Mouse (Mus musculus) cortical plate, adult 2 months (tissue): ENCODE data around the gene Phkb. TPM values are rescaled to one million over a fixed set of nuclear protein-coding genes. Genes with fewer than 3 reads are reported as not detected.

ENCODE experiments used
- H3K27ac ChIP-seq: fragments of 200-500 bp; 2 replicates; pipeline ENCODE4 v1.5.1; 2012; ENCODE audit warnings: low read length, control low read depth, inconsistent platforms; ENCODE audit not compliant: insufficient read depth
- H3K4me1 ChIP-seq: fragments of 200-500 bp; 2 replicates; pipeline ENCODE4 v1.6.1; 2011; ENCODE audit warnings: low read length; ENCODE audit not compliant: control insufficient read depth, insufficient read depth
- H3K4me3 ChIP-seq: fragments of 200-500 bp; 2 replicates; pipeline ENCODE4 v1.5.1; 2011; ENCODE audit warnings: mild to moderate bottlenecking, low read length, control low read depth; ENCODE audit not compliant: insufficient read depth
- CTCF ChIP-seq: fragments of 200-500 bp; IDR thresholded peaks from 2 replicates; pipeline ENCODE4 v1.5.1; 2011; ENCODE audit warnings: mild to moderate bottlenecking, control low read depth, low read length; ENCODE audit not compliant: insufficient read depth; ENCODE audit errors: extremely low read depth
- POLR2A ChIP-seq: fragments of 200-500 bp; IDR thresholded peaks from 2 replicates; pipeline ENCODE4 v1.6.1; 2011; ENCODE audit warnings: mild to moderate bottlenecking, low read length, control low read depth; ENCODE audit not compliant: insufficient read depth; ENCODE audit errors: extremely low read depth
- polyA plus RNA-seq: library from polyadenylated mRNA; depleted of rRNA; stranded (reverse); fragments of >200 nt; gene quantifications from 2 replicates; pipeline ENCODE4 v1.2.3, GENCODE M21; 2012

Gene Phkb
- polyA plus RNA-seq, 1 experiment, result 27.1 TPM

- H3K4me3 ChIP-seq, result no peak overlapping the region
- no peak overlapping the region for H3K27ac ChIP-seq
- peaks cover 3% of the 10 kb centered on the region for H3K4me1 ChIP-seq
- TF ChIP-seq POLR2A (no peak), CTCF (no peak)
Measured at GRCm38 (mm10) chr8:86029451-86029850, 188.7 kb downstream of the Phkb start.

DNA sequence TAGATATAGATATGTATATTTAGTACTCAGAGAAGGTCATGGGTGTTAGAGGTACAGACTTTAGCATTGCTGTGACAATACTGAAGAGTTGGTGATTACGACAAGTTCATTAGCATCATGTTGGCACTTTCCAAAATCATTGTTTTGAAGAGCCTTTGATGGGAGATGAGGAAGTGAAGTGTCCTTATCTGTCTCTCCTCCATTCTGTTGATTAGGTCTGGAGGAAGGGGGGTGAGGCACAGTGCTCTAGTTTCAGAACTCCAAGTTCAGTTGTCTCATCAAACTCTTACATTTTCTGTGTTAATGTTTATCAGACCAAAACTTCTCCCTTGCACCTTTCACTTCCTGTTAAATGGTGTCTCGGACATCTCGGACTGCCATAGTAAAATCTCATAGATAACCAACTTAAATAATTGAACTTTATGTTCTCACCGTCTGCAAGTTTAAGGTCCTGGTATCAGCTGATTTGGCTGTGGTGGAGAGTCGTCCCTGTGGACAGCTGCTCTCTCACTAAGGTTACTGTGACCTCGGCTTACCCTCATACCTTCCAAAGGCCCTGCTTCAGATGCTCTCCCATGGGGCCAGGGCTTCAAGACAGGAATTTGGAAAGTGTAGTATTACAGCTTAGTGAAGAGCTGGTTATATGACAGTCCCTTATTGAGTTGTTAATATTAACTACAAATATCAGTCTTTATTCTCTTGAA, 194.1 kb downstream of the Phkb start:
- Histone ChIP-seq H3K27ac (no peak overlapping the region), H3K4me1 (no peaks in the 10 kb centered on the region), H3K4me3 (no peak overlapping the region)
- no peak for TF ChIP-seq CTCF
- no peak for TF ChIP-seq POLR2A

DNA sequence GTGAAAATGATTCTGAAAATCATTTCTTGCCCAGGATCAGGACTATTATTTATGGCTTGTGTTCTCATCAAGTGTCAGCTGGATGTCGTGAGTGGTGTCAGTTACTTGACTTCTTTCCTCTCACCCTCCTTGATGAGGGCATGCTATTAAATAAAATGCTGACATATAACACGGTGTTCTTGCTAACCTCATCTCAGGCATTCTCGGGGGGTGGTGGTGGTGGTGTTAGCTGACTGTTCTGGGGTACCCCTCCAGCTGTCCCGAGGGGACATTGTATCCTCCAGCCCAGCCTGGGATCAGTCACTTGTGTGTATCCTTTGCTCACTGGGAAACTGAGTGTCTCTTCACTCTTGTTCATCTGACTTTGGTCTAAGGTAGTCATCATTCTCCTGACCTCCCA, 194.6 kb downstream of the Phkb start:
- no peak for TF ChIP-seq CTCF
- Histone ChIP-seq H3K27ac (no peak overlapping the region), H3K4me3 (no peak overlapping the region), H3K4me1 (no peaks in the 10 kb centered on the region)

DNA sequence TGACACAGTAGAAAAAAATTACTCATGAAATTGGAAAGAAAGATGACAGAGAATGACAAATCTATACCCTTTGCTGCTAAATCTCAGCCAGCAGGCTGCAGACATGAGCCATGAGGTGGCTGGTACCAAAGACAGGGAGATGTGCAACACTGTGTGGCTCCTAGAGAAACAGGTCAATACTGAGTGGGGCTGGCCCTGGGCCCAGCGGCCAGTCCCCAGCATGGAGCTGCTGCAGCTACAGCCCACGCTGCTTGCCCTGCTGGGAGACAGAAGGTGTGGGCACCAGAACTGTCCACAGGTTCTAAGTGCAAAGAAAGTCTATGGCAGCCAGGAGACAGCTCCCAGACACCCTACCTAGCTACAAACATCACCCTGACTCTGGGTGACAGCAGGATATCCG, 197.7 kb downstream of the Phkb start:
- Histone ChIP-seq H3K4me1 (no peaks in the 10 kb centered on the region), H3K27ac (no peak overlapping the region), H3K4me3 (no peak overlapping the region)
- no peak for TF ChIP-seq POLR2A
- no peak for TF ChIP-seq CTCF

- H3K27ac ChIP-seq, result no peak overlapping the region
- no peak overlapping the region for H3K4me3 ChIP-seq
- no peak for TF ChIP-seq CTCF
- TF ChIP-seq POLR2A, result no peak
Measured at GRCm38 (mm10) chr8:86042049-86042448, 201.3 kb downstream of the Phkb start.

GRCm38 (mm10) chr8:86050882-86051281, 210.1 kb downstream of the Phkb start:
- TF ChIP-seq POLR2A, result no peak
- no peak for TF ChIP-seq CTCF
- H3K27ac ChIP-seq, result no peak overlapping the region
- H3K4me1 ChIP-seq, result no peaks in the 10 kb centered on the region
- H3K4me3 ChIP-seq, result no peak overlapping the region

More at GRCm38 (mm10) chr8:86042049-86042448, 201.3 kb downstream of the Phkb start:
- H3K4me1 ChIP-seq, result no peaks in the 10 kb centered on the region

- Histone ChIP-seq H3K27ac (no peak overlapping the region), H3K4me1 (no peaks in the 10 kb centered on the region), H3K4me3 (no peak overlapping the region)
- TF ChIP-seq POLR2A (no peak), CTCF (no peak)
Measured at GRCm38 (mm10) chr8:86052003-86052402, 211.2 kb downstream of the Phkb start.

GRCm38 (mm10) chr8:86058618-86059017, 217.9 kb downstream of the Phkb start:
- Histone ChIP-seq H3K4me3 (no peak overlapping the region), H3K4me1 (no peaks in the 10 kb centered on the region), H3K27ac (no peak overlapping the region)
- TF ChIP-seq CTCF (no peak), POLR2A (no peak)

GRCm38 (mm10) chr8:86059130-86059529, 218.4 kb downstream of the Phkb start:
- H3K27ac ChIP-seq, result no peak overlapping the region
- no peaks in the 10 kb centered on the region for H3K4me1 ChIP-seq
- TF ChIP-seq CTCF (no peak), POLR2A (no peak)
- no peak overlapping the region for H3K4me3 ChIP-seq

DNA sequence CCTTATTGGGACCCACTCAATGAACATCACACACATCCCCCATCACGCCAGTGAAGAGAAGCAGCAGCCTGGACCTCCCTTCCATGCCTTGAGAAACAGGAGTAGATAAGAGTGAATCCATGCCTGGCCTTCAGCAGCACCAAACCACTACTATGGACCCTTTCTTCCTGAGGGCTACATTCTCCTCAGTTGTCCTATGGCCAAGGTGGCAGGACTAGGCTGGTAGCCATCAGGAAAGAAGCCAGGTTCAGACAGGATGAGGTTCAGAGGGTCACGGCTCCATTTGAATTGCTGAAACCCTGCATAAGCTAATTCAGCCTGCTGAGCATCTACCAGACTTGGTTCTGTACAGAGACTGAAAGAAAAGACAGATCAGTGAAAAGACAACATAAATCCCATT, 222.7 kb downstream of the Phkb start:
- TF ChIP-seq CTCF (no peak), POLR2A (no peak)
- Histone ChIP-seq H3K4me3 (no peak overlapping the region), H3K27ac (no peak overlapping the region), H3K4me1 (no peaks in the 10 kb centered on the region)
